9 mouse cellular contexts compared by ENCODE assay signal in the genomic region with DNA sequence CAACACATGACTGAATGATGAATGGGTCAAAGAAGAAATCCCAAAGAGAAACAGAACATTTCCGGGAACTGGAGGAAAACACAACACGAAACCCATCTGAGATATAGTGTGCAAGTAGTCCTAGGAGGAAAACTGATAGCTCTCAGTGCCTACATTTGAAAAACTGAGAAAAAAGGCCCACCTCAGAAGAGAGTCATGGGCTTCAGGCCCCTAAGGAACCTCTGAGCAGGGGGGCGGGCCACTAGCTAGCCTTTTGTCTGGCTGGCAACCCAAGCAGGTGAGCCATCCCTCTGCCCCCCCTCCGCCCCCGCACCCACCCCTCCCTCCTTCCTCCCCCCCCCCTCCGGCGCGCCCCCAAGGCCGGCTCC. TPM values are rescaled to one million over a fixed set of nuclear protein-coding genes. Genes with fewer than 3 reads are reported as not detected.
DNase-seq lines count a peak whose midpoint lies in the region; ATAC-seq and TF ChIP-seq lines count a peak whose summit lies in the region.
"Had no signal": no experiment of that assay in that cellular context is flagged by ENCODE, and none has a peak within 500 bp of the region (broad histone marks: within the 10 kb centered on the region; RNA-seq: fewer than 3 reads in every experiment).

No protein-coding gene starts in this region.

- H3K27ac ChIP-seq in lung, postnatal 0 days (ENCODE audit: low read length): no peak overlapping the region
- H3K27ac ChIP-seq in limb, embryonic 15.5 days: no peak overlapping the region
- H3K27ac ChIP-seq in stomach, embryonic 14.5 days (ENCODE audit: low read length): no peak overlapping the region
- H3K27ac ChIP-seq: macrophage had no signal

- TF ChIP-seq EP300 in lung, postnatal 0 days (IDR thresholded peaks at IDR 0.05): no peak

- peak; percentile 34 for DNase-seq in cerebellum, adult 11 months
- DNase-seq in lung, postnatal 0 days (ENCODE audit: low spot score): no peak
- no peak for DNase-seq in lung, postnatal 10 days
- no peak for DNase-seq in adrenal gland, adult 18-20 months (ENCODE audit: low spot score in 2 of 2)
- no peak for DNase-seq in frontal cortex, postnatal 36 days (ENCODE audit: low spot score in 2 of 2)

- H3K9ac ChIP-seq in lung, postnatal 0 days (replicated peaks; ENCODE audit: low read depth): no peak overlapping the region
- peak overlapping the region; percentile 63 for H3K9ac ChIP-seq in limb, embryonic 15.5 days
- no peak overlapping the region for H3K9ac ChIP-seq in stomach, embryonic 14.5 days (replicated peaks; ENCODE audit: low read depth, low read length)

- TF ChIP-seq CTCF in lung, postnatal 0 days (IDR thresholded peaks at IDR 0.05): no peak

- H3K27me3 ChIP-seq in lung, postnatal 0 days (replicated peaks; ENCODE audit: insufficient read depth, low read length): no peaks in the 10 kb centered on the region
- no peaks in the 10 kb centered on the region for H3K27me3 ChIP-seq in limb, embryonic 15.5 days
- H3K27me3 ChIP-seq in stomach, embryonic 14.5 days (ENCODE audit: control insufficient read depth, insufficient read depth, low read length): no peaks in the 10 kb centered on the region

- no peak for ATAC-seq in cerebellum, adult (ENCODE audit: insufficient number of reproducible peaks, low FRiP score, low TSS enrichment)
- ATAC-seq in lung, postnatal 0 days: no peak
- no peak for ATAC-seq in limb, embryonic 15.5 days (ENCODE audit: insufficient number of reproducible peaks, low FRiP score, low TSS enrichment, low read depth)
- peak; percentile 20; the same call in 1 of the 2 replicates for ATAC-seq in stomach, embryonic 14.5 days (ENCODE audit: insufficient number of reproducible peaks, insufficient read depth, low FRiP score, low read depth)

- H3K36me3 ChIP-seq in lung, postnatal 0 days (ENCODE audit: insufficient read depth, low read length): no peaks in the 10 kb centered on the region
- H3K36me3 ChIP-seq in limb, embryonic 15.5 days: no peaks in the 10 kb centered on the region
- no peaks in the 10 kb centered on the region for H3K36me3 ChIP-seq in stomach, embryonic 14.5 days (ENCODE audit: control insufficient read depth, insufficient read depth, low read length)

- no peaks in the 10 kb centered on the region for H3K9me3 ChIP-seq in lung, postnatal 0 days (ENCODE audit: low read length)
- H3K9me3 ChIP-seq in limb, embryonic 15.5 days: no peaks in the 10 kb centered on the region
- no peaks in the 10 kb centered on the region for H3K9me3 ChIP-seq in stomach, embryonic 14.5 days (ENCODE audit: control insufficient read depth, low read depth, low read length)

- H3K4me2 ChIP-seq in lung, postnatal 0 days (replicated peaks; ENCODE audit: low read depth, low read length): peak overlapping the region; percentile 65
- H3K4me2 ChIP-seq in limb, embryonic 15.5 days: peak overlapping the region; percentile 66
- H3K4me2 ChIP-seq in stomach, embryonic 14.5 days (replicated peaks; ENCODE audit: low read depth, low read length): peak overlapping the region; percentile 46

- no peaks in the 10 kb centered on the region for H3K4me1 ChIP-seq in lung, postnatal 0 days (ENCODE audit: insufficient read depth, low read depth, low read length)
- H3K4me1 ChIP-seq in limb, embryonic 15.5 days: no peaks in the 10 kb centered on the region; the same call in 1 of the 2 replicates
- H3K4me1 ChIP-seq in stomach, embryonic 14.5 days (ENCODE audit: control insufficient read depth, insufficient read depth, low read length): no peaks in the 10 kb centered on the region

- H3K4me3 ChIP-seq in lung, postnatal 0 days (ENCODE audit: low read depth, low read length): peak overlapping the region; percentile 47
- peak overlapping the region; percentile 57 for H3K4me3 ChIP-seq in limb, embryonic 15.5 days
- peak overlapping the region; percentile 47 for H3K4me3 ChIP-seq in stomach, embryonic 14.5 days (ENCODE audit: low read depth, low read length)

- 17% methylated on average over 3 of the region's 9 CpGs for WGBS in lung, postnatal 0 days
- 36% methylated on average over 3 of the region's 9 CpGs for WGBS in limb, embryonic 15.5 days
- 39% methylated on average over 3 of the region's 9 CpGs for WGBS in stomach, embryonic 14.5 days

RNA-seq across cellular contexts. Expression of gene B630019K06Rik, which starts 0.2 kb away (rescaled TPM):
- 2.2 and 2.7 TPM in 2 replicates for polyA plus RNA-seq in lung, postnatal 0 days (2015; fragmentation: Nextera tagmentation; extraction: Ambion mirVana)
- 3.2 and 4.4 TPM in 2 replicates for polyA plus RNA-seq in limb, embryonic 15.5 days (2015; fragmentation: Nextera tagmentation; extraction: Ambion mirVana)
- 5.6 and 6.3 TPM in 2 replicates for polyA plus RNA-seq in stomach, embryonic 14.5 days (2014; fragmentation: Nextera tagmentation; extraction: Ambion mirVana)
- 10 to 100 TPM; 11.5 to 12.6 TPM for total RNA-seq in adrenal gland, adult 18-20 months (2021)

RNA-seq across cellular contexts. Expression of gene Gm5751, which starts 17.9 kb away (rescaled TPM):
- not detected in 2 replicates for polyA plus RNA-seq in lung, postnatal 0 days (2015; fragmentation: Nextera tagmentation; extraction: Ambion mirVana)
- not detected in 2 replicates for polyA plus RNA-seq in limb, embryonic 15.5 days (2015; fragmentation: Nextera tagmentation; extraction: Ambion mirVana)
- not detected in 2 replicates for polyA plus RNA-seq in stomach, embryonic 14.5 days (2014; fragmentation: Nextera tagmentation; extraction: Ambion mirVana)
- total RNA-seq in adrenal gland, adult 18-20 months (2021): not detected
- polyA plus RNA-seq: macrophage had no signal

RNA-seq across cellular contexts. Expression of gene Gm6592, which starts 48.2 kb away (rescaled TPM):
- not detected in 2 replicates for polyA plus RNA-seq in lung, postnatal 0 days (2015; fragmentation: Nextera tagmentation; extraction: Ambion mirVana)
- not detected in 2 replicates for polyA plus RNA-seq in limb, embryonic 15.5 days (2015; fragmentation: Nextera tagmentation; extraction: Ambion mirVana)
- polyA plus RNA-seq in stomach, embryonic 14.5 days (2014; fragmentation: Nextera tagmentation; extraction: Ambion mirVana): not detected in 2 replicates
- total RNA-seq in adrenal gland, adult 18-20 months (2021): not detected
- polyA plus RNA-seq: macrophage had no signal
